24 mouse cellular contexts compared by ENCODE assay signal in genomic region chr7:19305796-19306765, GRCm38 (mm10). TPM values are rescaled to one million over a fixed set of nuclear protein-coding genes. Genes with fewer than 3 reads are reported as not detected.
"Had no signal": no experiment of that assay in that cellular context is flagged by ENCODE, and none has a peak within 500 bp of the region (broad histone marks: within the 10 kb centered on the region; RNA-seq: fewer than 3 reads in every experiment).

No protein-coding gene starts in this region.

- H3K36me3 ChIP-seq: limb, embryonic 10.5 days; limb, embryonic 13.5 days; liver, embryonic 12.5 days; liver, embryonic 15.5 days; lung, embryonic 15.5 days; midbrain, embryonic 15.5 days; stomach, embryonic 15.5 days had no signal

- H3K27ac ChIP-seq: limb, embryonic 10.5 days; limb, embryonic 13.5 days; liver, embryonic 12.5 days; liver, embryonic 15.5 days; lung, embryonic 15.5 days; midbrain, embryonic 15.5 days; stomach, embryonic 15.5 days had no signal

- H3K9me3 ChIP-seq: limb, embryonic 10.5 days; limb, embryonic 13.5 days; liver, embryonic 12.5 days; liver, embryonic 15.5 days; lung, embryonic 15.5 days; midbrain, embryonic 15.5 days; stomach, embryonic 15.5 days had no signal

- DNase-seq: kidney, adult 18-20 months; kidney, adult 9 months; kidney, postnatal 14 days; layer of hippocampus, adult 9-11 months; liver; lung, adult 18-20 months; lung, postnatal 10 days; lung, postnatal 36 days; thymus, postnatal 25 days had no signal

- ATAC-seq: liver, embryonic 12.5 days; midbrain, embryonic 15.5 days had no signal

- H3K9ac ChIP-seq: limb, embryonic 13.5 days; liver, embryonic 15.5 days; midbrain, embryonic 15.5 days; stomach, embryonic 15.5 days had no signal

- H3K4me3 ChIP-seq: liver, embryonic 15.5 days; myocyte had no signal

RNA-seq across cellular contexts. Expression of gene Fosb, which starts 3.8 kb away (rescaled TPM):
- polyA plus RNA-seq: midbrain, embryonic 15.5 days; neural tube, embryonic 11.5 days; neural tube, embryonic 14.5 days had no signal

RNA-seq across cellular contexts. Expression of gene Rtn2, which starts 23.7 kb away (rescaled TPM):
- total RNA-seq: monocyte, adult 5-6 weeks had no signal

RNA-seq across cellular contexts. Expression of gene Ppm1n, which starts 26.2 kb away (rescaled TPM):
- total RNA-seq: layer of hippocampus, adult 18-20 months; layer of hippocampus, postnatal 25 days; left cerebral cortex, adult 18-20 months; monocyte, adult 5-6 weeks had no signal
- polyA plus RNA-seq: kidney, embryonic 16.5 days; limb, embryonic 13.5 days; liver, embryonic 12.5 days; lung, embryonic 15.5 days; neural tube, embryonic 11.5 days had no signal
